Mouse (Mus musculus) adrenal gland, adult 18-20 months (tissue): ENCODE measurements around the gene 9930111J21Rik2. TPM values are rescaled to one million over a fixed set of nuclear protein-coding genes. Genes with fewer than 3 reads are reported as not detected.
A peak's percentile ranks its signal among the peaks of the same experiment; 100 is the strongest.
"Not testable (repeated sequence)": the region's sequence is repeated elsewhere in the genome, so short reads cannot be mapped to it uniquely, and the experiment has no call there.

Experiments
- DNase-seq, 2 experiments: peaks; one replicate each; pipeline ENCODE4 v3.0.0; 2021 to 2022; ENCODE audit warnings: low spot score in 2 of 2
- long read RNA-seq, 2 experiments: library from polyadenylated mRNA; stranded (forward); transcript quantifications; one replicate each; pipeline ENCODE4 v2.0.0; 2021
- total RNA-seq, 2 experiments: library from RNA; stranded (reverse); gene quantifications; 1 replicate in 1 of 2; 2 replicates in 1 of 2; pipeline ENCODE4 v1.2.3; 2021

The 9930111J21Rik2 gene
- 1 to 10 TPM; 3.2 to 6.1 TPM for total RNA-seq
- long read RNA-seq, experiment 1: 0 reads
- long read RNA-seq, experiment 2: 0 reads

DNA sequence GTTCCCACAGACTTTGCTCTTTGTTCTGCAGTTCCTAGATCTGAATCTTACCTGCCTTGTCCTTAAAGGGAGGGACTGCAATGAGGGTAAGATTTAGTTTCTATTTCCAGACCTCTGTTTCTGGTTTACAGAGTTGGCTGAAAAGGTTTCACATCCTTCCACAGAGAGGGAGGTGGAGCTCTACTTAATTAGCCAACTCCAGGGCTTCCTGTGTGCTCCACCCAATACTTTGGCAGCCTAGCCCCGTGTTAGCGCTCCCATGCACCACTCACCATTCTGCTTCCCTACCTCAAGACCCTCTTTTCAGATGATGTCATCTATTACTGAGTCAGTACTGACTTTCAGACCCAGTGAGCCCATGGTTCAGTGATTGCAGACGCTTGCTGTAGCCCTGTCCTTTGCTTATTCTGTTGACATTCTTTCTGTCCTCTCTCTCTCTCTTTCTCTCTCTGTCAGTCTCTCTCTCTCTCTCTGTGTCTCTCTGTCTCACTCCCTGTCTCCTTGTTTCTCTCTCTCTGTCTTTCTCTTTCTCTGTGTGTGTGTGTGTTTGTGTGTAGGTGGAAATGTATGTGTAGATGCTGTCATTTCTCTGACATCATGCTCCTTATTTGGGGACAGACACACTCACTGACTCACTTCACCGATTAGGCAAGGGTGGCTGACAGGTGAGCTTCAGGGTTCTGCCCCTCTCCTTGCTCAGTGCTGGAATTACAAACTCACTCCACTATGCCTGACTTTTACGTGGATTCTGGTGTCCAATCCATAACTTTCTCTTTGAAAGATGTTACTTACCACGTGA, at the start of gene 9930111J21Rik2:
TSS of gene 9930111J21Rik2 (minus strand) at position 150 of the 799 bp plus-strand sequence.
- DNase-seq: not testable (repeated sequence)

DNA sequence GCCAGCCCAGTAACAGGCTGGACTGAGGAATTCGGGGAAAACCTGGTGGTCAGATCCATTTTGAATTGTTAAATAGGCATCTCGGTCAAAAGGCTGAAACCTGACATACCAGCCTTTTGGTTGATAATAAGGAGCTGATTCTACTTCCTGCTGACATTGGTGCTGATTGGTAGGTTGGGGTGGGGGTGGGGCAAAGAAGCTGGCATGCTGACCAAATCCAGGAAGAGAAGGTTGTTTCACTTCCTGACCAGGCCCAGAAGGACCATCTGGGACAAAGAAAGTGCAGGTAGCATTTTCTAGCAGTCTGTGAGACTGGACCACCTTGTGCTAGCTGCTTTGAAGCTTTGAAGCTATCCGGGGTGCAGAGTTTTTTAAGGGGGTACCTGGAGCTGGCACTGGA, 49.4 kb upstream of the 9930111J21Rik2 start:
- DNase-seq: no peak

DNA sequence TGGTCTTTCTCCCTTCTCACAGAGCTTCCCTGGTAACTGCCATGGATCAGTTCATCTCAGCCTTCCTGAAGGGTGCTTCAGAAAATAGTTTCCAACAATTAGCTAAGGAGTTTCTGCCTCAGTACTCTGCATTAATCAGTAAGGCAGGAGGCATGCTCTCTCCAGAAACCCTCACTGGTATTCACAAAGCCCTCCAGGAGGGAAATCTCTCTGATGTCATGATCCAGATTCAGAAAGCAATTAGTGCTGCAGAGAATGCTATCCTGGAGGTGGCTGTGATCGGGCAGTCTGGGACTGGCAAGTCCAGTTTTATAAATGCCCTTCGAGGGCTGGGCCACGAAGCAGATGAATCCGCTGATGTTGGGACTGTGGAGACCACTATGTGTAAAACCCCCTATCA, 44.3 kb upstream of the 9930111J21Rik2 start:
- DNase-seq: no peak

DNA sequence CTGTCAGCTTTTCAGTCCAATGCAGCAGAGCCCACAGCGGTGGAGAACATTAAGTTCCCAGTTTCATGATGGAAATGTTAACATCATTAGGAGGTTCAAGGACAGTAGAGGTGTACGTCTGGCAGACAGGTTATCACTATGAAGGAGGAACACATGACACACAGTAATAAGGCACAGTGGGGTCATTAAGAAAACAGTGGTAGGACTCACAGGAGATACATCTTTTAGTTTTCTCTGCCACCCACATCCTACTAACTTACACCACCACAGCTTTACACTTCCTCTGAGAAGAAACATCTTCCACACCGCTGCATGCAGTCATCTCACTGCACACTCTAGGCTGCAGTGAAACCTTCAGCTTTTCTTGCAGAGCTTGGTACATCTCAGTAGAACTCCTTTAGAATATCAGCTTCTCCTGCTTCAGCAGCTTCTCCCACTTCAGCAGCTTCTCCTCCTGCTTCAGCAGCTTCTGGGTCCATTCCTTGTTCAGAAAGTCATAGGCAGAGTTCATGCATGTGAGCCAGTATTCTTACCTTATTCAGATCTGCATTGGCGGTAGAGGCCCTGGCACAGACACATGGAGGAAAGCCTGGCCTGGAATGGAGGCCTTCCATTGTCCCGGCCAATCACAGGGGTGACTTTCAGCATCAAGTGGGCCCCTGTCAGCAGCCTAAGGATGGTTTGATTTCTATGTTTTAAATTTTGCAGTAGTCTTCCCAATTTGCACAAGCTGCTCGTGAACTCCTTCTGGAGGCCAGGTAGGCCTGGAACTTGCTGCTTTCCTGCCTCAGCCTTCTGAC, 43.0 kb upstream of the 9930111J21Rik2 start:
- DNase-seq: no peak

DNA sequence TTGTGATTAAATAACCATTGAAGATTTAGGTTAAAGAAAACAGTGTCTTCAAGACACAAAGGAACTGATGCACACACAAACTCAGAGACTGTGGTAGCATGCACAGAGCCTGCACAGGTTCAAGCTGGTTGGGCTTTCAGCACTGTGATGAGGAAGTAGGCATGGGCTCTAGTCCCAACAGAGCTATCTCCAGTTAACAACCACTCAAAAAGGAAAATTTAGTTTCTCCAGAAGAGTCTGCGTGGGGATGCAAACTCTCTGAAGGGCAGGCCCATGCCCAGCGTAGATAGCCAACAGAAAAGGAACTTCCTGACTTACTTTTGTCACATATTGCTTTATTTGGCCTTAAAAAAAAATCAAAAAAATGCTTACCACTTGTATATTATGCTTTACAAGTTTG, 41.7 kb upstream of the 9930111J21Rik2 start:
- DNase-seq: no peak

DNA sequence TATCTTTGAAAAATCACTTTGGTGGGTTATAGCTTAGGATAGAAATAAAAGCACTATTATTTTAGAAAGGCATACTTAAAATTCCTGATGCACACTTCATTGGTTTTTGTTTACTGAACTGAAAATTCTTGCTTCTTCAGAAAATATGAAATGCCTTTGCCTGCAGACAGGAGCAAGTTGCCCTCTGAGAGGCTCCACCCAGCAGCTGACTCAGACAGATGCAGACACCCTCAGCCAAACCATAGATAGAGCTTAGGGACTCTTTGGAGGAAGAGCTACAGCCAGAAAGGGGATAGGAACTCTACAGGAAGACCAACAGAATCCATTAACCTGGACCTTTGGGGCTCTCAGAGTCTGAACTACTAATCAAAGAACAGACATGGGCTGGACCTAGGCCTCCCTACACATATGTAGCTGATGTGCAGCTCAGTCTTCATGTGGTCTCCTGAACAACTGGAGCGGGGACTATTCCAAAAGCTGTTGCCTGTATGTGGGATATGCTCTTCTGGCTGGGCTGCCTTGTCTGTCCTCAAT, 41.1 kb upstream of the 9930111J21Rik2 start:
- DNase-seq: no peak

DNA sequence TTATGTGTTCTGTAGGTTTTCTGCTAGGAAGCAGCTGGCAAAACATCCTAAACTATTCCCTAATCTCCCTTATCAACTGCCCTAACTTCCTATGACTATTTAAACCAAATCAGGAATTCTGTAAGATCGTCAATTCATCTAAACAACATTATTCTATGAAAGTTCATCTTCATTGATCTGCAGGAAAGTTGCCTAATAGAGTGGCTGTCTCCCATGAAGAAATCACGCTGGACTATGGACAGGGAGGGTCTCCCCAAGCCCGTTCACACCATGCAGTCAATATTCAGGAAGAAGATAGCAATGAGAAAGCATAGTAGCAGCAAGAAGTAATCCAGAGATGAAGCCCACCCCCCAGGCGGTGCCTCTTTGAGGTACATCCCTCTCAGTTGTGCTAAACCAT, 40.1 kb upstream of the 9930111J21Rik2 start:
- DNase-seq: no peak

DNA sequence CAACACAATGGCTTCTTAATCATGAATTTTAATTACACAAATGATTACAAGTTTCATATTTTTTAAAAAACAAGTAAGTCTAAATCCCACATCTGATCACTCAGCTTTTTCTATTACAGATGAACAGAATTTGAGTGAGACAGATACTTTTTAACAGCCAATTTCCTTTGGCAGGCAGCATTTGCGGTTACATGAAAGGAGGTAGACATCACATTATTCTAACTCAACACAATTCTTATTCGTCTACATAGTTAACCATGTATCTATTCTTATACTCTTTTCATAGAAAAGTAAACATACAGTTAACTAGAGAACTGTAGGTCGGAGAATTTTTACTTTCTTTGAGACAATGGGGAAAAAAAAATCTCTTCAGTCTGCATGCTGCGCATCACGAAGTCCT, 39.5 kb upstream of the 9930111J21Rik2 start:
- no peak for DNase-seq

DNA sequence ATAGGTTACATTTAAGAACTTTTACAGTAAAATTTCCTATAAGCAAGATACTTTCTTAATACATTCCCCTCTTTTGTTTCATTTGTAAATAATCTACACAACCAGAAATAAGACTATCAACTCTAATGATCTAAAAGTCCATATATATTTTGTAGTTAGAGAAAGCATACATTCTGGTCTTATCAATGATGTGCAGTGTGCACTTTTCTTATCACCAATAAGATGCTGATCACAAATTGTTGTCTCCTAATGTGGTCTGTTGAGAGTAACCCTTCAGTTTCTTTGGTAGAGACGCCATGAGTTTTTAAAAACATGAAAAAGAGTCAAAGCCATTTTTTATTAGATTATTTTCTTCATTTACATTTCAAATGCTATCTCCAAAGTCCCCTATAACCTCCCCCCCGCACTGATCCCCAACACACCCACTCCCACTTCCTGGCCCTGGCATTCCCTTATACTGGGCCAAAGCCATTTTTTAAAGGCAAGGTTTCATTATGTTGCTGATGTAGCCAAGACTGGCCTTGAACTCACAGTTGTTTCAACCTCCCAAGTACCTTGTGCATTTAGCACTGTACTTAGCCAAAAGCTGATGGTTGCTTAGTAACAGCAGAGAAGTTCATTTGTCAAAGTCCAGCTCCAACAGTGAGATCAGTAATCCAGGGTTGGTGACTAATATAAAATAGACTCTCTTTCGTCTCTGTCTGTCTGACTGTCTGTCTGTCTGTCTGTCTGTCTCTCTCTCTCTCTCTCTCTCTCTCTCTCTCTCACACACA, 38.9 kb upstream of the 9930111J21Rik2 start:
- no peak for DNase-seq

DNA sequence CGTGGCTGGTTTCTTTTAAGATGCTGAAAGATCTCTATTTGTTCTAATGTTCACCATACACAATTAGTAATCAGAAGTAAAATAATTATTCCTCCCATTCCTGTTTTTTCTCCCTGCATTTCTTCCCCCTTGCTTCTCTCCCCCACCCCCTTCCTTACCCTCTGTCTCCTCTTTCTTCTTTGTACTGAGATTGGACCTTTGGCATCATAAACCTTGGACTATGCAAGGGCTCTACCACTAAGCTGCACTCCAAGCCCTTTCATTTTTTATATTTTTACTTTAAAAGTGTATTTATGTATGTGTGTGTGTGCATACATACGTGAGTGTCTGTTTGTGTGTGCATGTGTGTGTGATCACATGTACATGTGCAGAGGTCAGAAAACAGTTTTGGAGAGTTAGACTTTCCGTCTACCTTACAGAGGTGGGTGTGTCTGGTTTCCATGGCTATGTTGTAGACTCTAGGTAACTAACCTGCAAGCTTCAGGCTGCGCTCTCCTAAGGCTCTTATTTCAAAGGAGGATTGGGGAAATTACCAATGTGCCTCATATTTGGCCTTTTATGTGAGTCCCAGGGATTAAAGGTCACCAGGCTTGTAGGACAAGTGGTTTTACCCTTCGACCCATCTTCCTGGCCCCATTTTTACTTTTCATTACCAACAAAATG, 38.1 kb upstream of the 9930111J21Rik2 start:
- no peak for DNase-seq

DNA sequence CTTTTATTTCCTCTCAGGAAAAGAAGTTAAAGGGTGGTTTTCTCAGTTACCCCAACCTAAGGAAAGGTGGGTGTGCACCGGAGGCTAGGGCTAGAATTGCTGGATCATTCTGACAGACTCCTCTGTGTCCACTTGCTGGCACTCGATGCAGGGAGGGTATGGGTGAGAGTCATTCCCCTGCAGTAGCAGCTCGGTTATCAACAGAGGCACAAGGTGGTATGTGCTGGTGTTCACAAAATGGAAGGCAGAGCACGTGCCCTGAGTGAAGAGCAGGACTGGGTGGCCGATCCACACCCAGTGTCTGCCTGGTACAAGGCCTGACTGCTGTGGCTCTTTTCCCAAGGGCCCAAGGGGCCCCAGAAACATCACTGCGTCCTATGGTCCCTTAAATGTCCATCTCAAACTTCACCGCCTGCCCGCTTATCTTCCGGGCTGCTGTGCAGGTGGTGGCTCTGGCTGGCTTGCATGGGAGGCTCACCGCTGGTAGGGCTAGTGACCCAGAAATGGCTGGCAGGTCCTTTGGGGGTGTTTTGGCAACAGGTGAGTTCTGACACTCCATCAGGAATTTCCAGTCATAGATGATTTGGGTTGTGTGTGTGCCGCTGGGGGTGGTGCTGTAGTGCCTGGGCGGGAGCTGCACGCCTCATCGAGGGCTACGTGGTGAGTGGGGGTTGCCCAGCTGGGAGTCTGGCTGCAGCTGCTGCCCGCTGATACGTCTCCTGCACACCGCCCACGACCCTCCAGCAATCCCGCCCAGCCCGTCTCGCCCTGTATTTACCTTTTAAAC, 37.0 kb upstream of the 9930111J21Rik2 start:
- peak in 1 of 2 experiments; percentile 34 for DNase-seq

DNA sequence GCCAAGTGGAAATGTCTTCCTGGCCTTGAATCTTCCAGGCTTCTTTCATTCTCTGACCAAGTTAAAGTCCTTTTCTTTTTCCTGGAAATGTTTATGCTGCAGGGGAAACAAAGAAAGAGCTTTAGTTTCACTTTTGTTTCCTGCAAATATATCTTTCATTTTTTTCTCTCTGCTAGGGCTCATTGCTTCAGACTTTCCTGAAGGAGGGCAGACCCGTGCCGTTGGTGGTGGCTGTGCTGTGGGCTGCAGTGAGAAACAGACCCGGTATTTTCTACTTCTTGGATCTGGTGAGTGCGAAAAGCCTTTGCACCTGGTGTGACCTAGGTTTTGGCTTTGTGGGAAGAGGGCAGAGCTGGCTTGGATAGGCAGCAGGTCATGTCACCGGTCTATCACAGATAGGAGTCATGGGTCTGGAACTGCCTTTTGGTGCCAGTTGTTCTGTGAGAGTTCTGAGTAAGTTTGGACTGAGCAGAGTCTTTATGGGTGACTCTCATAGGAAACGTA, 35.9 kb upstream of the 9930111J21Rik2 start:
- DNase-seq: no peak

DNA sequence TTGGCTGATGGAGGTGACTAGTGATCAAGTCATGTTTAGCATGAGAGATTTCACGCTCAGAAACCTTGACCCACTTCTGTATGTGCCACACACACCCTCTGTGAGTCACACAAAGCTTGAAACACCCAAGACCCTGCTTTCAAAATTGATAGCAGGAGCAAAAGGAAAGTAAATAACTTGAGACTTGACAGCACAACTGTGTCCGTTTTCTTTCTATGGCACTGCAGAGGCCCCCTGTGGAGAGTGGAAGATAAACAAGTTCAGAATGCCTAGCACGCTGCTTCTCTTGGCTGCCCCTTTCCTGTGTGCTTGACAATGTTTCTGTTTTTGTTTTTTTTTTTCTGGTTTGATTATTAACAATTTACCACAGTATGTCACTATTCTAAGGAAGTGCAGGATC, 33.8 kb upstream of the 9930111J21Rik2 start:
- DNase-seq: no peak

DNA sequence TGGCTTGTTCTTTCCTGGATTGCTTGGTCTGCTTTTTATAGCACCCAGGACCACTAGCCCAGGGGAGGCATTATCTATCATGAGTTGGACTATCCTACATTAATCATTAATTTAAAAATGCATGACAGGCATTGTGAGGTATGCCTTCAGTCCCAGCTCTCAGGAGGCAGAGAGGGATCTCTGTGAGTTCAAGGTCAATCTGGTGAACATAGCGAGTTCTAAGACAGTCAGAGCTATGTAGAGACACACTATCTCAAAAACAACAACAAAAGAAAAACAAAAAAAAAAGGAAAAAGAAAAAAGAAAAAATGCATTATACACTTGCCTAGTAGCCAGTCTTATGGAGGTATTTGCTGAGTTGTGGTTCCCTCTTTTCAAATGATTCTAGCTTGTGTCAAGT, 33.3 kb upstream of the 9930111J21Rik2 start:
- DNase-seq: no peak

DNA sequence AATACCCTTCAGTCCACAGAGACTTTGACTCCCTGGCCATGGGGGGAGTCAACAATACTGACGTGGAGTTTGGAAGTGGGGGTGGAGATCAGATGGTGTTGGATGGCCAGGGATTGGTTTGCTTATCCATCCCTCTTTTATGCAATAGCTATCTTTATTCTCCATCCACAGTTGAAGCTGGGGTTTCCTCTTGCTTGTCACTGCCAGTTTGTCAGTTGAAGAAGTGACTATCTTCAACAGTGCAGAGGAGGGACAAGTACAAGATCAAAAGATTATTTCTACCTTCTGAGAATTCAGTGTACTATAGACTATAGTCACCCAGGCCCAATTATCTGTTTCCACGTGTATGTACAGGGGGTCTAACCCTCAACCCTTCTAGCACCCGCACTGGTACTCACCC, 32.8 kb upstream of the 9930111J21Rik2 start:
- no peak for DNase-seq

DNA sequence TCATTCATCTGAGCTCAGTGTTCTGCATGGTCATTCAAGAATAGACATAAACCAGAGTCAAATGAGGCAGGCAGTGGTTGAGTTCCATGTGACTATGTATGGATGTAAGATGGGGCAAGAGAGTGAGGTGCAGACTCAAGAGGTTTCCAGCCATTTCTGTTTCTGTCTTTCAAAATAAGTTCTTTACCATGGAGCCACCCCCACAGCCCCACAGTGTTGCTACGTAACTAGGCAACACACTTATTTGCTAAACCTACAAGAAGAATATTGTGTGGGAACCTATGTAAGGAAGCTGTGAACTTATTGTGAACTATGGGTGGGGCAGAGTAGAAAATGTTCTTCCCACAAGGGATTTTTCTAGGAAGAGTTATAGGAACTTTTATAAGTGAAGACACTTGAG, 32.1 kb upstream of the 9930111J21Rik2 start:
- no peak for DNase-seq

DNA sequence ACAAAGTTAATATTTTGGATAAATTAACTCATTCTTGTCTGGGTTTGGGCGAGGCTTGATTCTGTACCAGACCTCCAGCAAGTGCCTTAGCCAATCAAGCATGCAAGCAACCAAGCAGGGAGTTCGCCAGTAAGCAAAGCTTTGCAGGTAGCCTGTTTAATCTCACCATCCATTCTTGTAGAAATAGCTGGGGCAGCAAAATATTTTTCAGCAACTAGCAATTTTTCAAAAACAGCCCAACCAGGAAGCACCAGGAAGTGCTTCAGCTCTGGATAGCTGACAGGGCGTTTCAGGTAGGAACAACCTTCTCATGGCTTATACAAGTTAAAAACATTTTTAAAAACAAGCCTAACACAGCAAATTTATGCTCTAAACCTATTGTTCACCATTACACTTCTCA, 30.8 kb upstream of the 9930111J21Rik2 start:
- no peak for DNase-seq

DNA sequence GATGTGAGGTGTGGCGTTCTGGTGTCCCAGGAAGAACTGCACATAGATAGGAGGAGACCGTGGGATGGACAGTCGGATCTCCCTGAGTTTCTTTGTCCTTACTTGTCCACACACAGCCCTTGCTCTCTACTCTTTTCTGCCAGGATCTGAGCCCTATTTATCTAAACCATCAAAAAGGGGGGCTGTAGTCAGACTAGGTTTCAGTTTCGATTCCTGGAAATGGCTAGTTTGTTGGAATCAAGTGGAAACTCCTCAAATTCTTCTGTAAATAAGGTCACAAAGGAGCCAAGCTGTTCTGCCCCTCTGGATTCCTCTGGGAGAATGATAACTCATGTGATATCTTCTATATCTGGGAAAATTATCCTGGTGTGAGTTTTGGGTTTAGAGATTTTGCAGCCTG, 30.3 kb upstream of the 9930111J21Rik2 start:
- DNase-seq: no peak

DNA sequence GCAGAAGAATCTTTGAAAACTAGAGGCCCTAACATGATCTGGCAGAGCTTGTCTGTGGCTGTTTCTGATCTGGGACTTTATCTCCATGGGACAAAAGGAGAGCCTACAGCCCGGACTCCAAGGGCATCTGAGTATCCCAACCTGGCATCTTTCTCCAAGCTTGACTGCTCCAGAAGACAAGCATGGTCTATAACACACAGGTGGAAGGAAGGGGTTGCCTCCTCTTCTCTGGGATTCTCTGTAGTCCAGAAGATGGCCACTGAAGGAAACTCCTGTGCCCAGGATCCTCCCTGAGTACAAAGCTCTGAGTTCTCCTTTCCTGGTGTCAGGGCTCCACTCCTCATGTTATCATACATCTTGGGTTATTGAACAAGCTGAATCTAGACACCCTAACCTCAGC, 29.6 kb upstream of the 9930111J21Rik2 start:
- DNase-seq: no peak

DNA sequence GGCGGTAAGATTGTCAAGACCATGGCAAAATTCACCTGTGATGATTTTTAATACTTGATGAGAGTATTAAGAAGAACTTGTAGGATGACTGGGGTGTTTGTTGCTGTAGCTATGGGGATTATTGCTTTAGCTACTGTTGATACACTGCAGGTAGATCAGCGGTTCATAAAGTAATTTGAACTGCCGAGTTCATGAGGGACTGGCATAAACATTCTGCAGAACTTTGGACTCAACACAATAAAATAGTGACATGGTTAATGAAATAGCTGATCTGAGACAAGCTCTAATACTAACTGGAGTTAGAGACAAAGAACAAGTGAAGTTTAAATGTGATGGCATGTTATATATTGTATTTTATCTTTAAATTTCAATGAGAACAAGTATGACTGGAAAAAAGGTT, 27.7 kb upstream of the 9930111J21Rik2 start:
- no peak for DNase-seq
